Mouse (Mus musculus) embryonic facial prominence, embryonic 13.5 days (tissue): ENCODE measurements at regions not wholly inside any gene's neighbourhood (a gene's known extent, or its start where the extent isn't known, plus 50 kb on each side); places are given as distances from the start of the nearest gene placed in this dataset.

ENCODE experiments used
- ATAC-seq: fragments of 200-750 bp; cut with Nextera tagmentation; 2 replicates; pipeline ENCODE4 v1.8.0; 2017; ENCODE audit warnings: low read depth; ENCODE audit not compliant: insufficient number of reproducible peaks, insufficient read depth, low FRiP score, low TSS enrichment
- H3K27ac ChIP-seq: fragments of 300-500 bp; sonication (generic); 2 replicates; pipeline ENCODE4 v1.5.1; 2015; ENCODE audit warnings: moderate library complexity, mild to moderate bottlenecking, inconsistent platforms
- H3K27me3 ChIP-seq: fragments of 300-500 bp; sonication (generic); 2 replicates; pipeline ENCODE4 v1.6.1; 2015; ENCODE audit warnings: mild to moderate bottlenecking, inconsistent platforms
- H3K36me3 ChIP-seq: fragments of 300-500 bp; sonication (generic); 2 replicates; pipeline ENCODE4 v1.6.1; 2015; ENCODE audit warnings: mild to moderate bottlenecking, inconsistent platforms
- H3K4me1 ChIP-seq: fragments of 300-500 bp; sonication (generic); 2 replicates; pipeline ENCODE4 v1.6.1; 2015; ENCODE audit warnings: inconsistent platforms
- H3K4me2 ChIP-seq: fragments of 300-500 bp; sonication (generic); 2 replicates; pipeline ENCODE4 v1.6.1; 2015; ENCODE audit warnings: moderate library complexity, mild to moderate bottlenecking, inconsistent platforms
- H3K4me3 ChIP-seq: fragments of 300-500 bp; sonication (generic); 2 replicates; pipeline ENCODE4 v1.5.1; 2015; ENCODE audit warnings: mild to moderate bottlenecking, inconsistent platforms
- H3K9ac ChIP-seq: fragments of 300-500 bp; sonication (generic); 2 replicates; pipeline ENCODE4 v1.6.1; 2015; ENCODE audit warnings: mild to moderate bottlenecking, inconsistent platforms
- H3K9me3 ChIP-seq: fragments of 300-500 bp; sonication (generic); 2 replicates; pipeline ENCODE4 v1.6.1; 2016; ENCODE audit warnings: inconsistent platforms
- WGBS: fragments of 180-500 bp; shearing (Covaris S2); methylation state at CpG from one replicate; pipeline ENCODE4 v1.1.7; 2015; ENCODE audit warnings: mixed read lengths; 5-methylcytosine and 5-hydroxymethylcytosine counted together

DNA sequence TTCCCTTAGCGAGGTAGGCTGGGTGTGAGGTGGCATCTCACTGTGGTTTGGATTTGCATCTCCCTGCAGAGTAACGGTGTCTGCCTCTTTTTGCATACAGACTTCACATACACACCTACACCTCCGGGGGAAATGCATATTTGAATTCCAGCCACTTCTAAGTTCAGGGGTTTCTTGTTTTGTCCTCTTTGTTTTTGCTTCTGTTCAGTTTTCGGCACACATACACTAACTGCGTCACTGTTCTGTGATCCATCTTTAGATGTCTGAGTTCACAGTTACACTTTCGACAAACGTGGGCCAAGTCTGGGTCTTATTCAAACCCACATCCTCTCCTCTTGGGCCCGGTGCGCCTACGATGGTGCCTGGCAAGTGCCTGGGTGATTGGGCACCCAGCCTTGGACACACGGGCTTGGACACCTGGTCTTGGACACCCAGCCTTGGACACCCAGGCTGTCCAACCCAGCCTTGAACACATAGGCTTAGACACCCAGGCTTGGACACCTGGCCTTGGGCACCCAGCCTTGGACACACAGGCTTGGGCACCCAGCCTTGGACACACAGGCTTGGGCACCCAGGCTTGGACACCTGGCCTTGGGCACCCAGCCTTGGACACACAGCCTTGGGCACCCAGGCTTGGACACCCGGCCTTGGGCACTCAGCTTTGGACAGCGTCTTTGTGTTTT is 51.2 kb upstream of the Smndc1 start:
- Histone ChIP-seq H3K4me3 (no peak overlapping the region), H3K36me3 (no peaks in the 10 kb centered on the region), H3K9ac (no peak overlapping the region), H3K27me3 (no peaks in the 10 kb centered on the region), H3K4me2 (no peak overlapping the region), H3K27ac (no peak overlapping the region), H3K9me3 (no peaks in the 10 kb centered on the region), H3K4me1 (peaks cover 3% of the 10 kb centered on the region; the same call in 1 of the 2 replicates)
- ATAC-seq, result no peak; the same call in 1 of the 2 replicates
- WGBS, result 81% methylated on average over 13 of the region's 13 CpGs

DNA sequence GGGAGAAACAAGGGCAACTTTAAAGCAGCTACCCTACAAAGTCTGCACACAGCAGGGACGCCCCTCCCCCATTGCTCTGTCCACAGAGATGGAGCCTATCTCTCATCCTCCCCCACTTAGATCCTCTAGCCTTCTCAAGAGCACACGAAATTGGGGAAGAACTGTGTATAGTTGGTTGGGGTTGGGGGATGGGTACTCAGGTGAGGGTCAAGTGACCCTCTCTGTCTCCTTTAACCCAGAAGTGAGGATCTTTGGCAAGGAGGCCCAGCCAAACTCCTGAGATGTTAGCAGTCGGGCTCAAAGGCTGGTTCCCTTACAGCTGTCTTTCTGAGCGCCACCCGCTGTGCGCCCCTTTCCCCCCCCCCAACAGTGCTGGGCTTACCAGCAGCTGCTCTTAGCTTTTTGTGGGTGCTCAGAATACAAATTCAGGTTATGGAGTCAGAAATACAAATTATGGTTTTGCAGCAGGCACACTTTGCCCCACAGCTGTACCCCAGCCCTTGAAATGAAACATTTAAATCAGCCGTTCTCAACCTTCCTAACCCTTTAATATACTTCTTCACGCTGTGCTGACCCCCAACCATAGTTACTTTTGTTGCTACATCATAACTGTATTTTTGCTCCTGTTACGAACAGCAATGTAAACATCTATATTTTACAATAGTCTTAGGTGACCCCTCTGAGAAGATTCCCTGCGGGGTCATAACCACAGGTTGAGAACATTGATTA is 50.1 kb upstream of the Smndc1 start:
- Histone ChIP-seq H3K9me3 (no peaks in the 10 kb centered on the region), H3K4me3 (no peak overlapping the region), H3K4me1 (peaks cover 3% of the 10 kb centered on the region; the same call in 1 of the 2 replicates), H3K36me3 (no peaks in the 10 kb centered on the region), H3K9ac (no peak overlapping the region), H3K27me3 (no peaks in the 10 kb centered on the region), H3K27ac (no peak overlapping the region), H3K4me2 (no peak overlapping the region)
- no peak for ATAC-seq
- WGBS, result 43% methylated on average over 10 of the region's 10 CpGs
